Mouse (Mus musculus) midbrain, embryonic 13.5 days (tissue): ENCODE measurements around the gene Hist1h4h. TPM values are rescaled to one million over a fixed set of nuclear protein-coding genes. Genes with fewer than 3 reads are reported as not detected.

Experiments
- ATAC-seq: fragments of 200-750 bp; cut with Nextera tagmentation; 2 replicates; pipeline ENCODE4 v1.8.0; 2017; ENCODE audit warnings: mild to moderate bottlenecking, moderate TSS enrichment, moderate library complexity
- H3K27ac ChIP-seq: fragments of 300-500 bp; sonication (generic); 2 replicates; pipeline ENCODE4 v1.5.1; 2015; ENCODE audit warnings: inconsistent platforms, mild to moderate bottlenecking, moderate library complexity
- H3K27me3 ChIP-seq: fragments of 300-500 bp; sonication (generic); 2 replicates; pipeline ENCODE4 v1.6.1; 2015; ENCODE audit warnings: mild to moderate bottlenecking, inconsistent platforms
- H3K36me3 ChIP-seq: fragments of 300-500 bp; sonication (generic); 2 replicates; pipeline ENCODE4 v1.6.1; 2015; ENCODE audit warnings: mild to moderate bottlenecking, inconsistent platforms
- H3K4me1 ChIP-seq: fragments of 300-500 bp; sonication (generic); replicated peaks from 2 replicates; pipeline ENCODE4 v1.6.1; 2015; ENCODE audit warnings: inconsistent platforms
- H3K4me2 ChIP-seq: fragments of 300-500 bp; sonication (generic); replicated peaks from 2 replicates; pipeline ENCODE4 v1.6.1; 2015; ENCODE audit warnings: moderate library complexity, mild to moderate bottlenecking, inconsistent platforms
- H3K4me3 ChIP-seq: fragments of 300-500 bp; sonication (generic); replicated peaks from 2 replicates; pipeline ENCODE4 v1.5.1; 2015; ENCODE audit warnings: mild to moderate bottlenecking, inconsistent platforms
- H3K9ac ChIP-seq: fragments of 300-500 bp; sonication (generic); replicated peaks from 2 replicates; pipeline ENCODE4 v1.6.1; 2015; ENCODE audit warnings: mild to moderate bottlenecking, inconsistent platforms
- H3K9me3 ChIP-seq: fragments of 300-500 bp; sonication (generic); 2 replicates; pipeline ENCODE4 v1.6.1; 2016; ENCODE audit warnings: mild to moderate bottlenecking, inconsistent platforms
- WGBS: fragments of 180-500 bp; shearing (Covaris S2); methylation state at CpG from one replicate; pipeline ENCODE4 v1.1.7; 2015; 5-methylcytosine and 5-hydroxymethylcytosine counted together
- microRNA-seq: library from miRNA; unstranded; fragments of <30 nt; microRNA quantifications from one replicate; pipeline ENCODE4, GENCODE M21; 2016
- polyA plus RNA-seq: library from polyadenylated mRNA; unstranded; fragments of >200 nt; fragmentation: Nextera tagmentation; extraction: Ambion mirVana; gene quantifications from 2 replicates; pipeline ENCODE4 v1.2.1, GENCODE M21; 2015

Gene Hist1h4h
- polyA plus RNA-seq, 1 experiment from 2014 or later, result 6.4 TPM

DNA sequence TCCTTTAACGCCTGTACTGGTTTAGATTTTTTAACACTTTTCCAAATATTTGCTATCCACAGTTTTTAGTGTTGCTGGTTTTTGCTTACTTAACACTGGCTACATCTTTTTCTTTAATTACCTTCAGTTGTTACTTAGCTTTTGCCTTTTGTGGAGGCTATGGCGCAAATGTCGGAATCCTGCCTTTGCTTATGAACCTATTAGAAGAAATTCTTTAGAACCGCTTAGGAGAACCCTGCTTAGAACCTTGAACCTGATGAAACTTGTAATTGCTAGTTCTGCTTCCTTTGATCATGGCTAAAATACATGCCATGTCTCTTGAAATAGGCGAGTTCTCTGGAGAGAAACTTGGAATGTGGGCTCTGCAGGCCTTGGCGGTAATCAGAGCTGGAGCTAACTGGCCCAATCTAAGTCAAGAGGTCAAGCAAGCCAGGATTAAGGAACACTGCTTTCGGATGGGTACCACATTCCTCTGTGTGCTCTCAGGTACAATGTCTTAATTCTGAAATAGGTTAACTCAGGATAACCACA lies 45.6 kb downstream of the Hist1h4h start:
- Histone ChIP-seq H3K9me3 (no peaks in the 10 kb centered on the region), H3K9ac (peak overlapping the region; percentile 74), H3K27me3 (no peaks in the 10 kb centered on the region), H3K4me2 (peak overlapping the region; percentile 75), H3K4me3 (peak overlapping the region; percentile 46), H3K36me3 (no peaks in the 10 kb centered on the region), H3K4me1 (peaks cover 41% of the 10 kb centered on the region), H3K27ac (peak overlapping the region; percentile 80)
- no peak for ATAC-seq
- 3% methylated on average over 7 of the region's 7 CpGs for WGBS

DNA sequence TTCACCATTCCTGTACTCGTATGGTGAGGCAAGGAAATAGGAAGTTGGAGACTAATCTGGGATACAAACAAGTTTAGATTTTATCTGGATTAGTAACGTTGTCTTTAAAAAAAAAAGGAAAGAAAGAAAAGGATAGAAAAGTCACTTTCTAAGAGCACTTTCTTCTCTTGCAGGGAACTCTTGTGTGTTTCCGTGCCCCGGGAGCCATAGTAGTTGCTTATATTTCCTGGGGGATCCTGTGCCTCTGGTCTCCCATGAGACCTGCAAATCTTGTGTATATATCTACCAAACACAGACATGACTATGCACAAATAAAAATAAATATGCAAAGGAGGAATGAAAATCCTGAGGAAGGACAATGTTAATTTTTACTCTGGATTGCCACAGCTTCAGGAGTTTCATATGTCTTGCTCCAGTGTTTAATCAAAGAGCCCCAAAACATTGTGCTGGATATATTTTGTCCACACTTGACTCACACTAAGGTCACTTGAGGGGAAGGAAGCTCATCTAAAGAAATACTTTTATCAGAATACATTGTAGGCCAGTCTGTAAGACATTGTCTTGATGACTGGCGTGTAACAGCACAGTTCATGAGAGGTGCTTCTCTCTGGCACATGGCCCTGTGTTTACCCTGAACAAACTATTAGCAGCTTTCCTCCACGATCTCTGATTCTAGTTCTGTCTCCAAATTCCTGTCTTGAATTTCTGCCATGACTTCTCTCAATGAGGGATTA lies 46.2 kb downstream of the Hist1h4h start:
- Histone ChIP-seq H3K36me3 (no peaks in the 10 kb centered on the region), H3K9me3 (no peaks in the 10 kb centered on the region), H3K4me1 (peaks cover 43% of the 10 kb centered on the region), H3K9ac (peak overlapping the region; percentile 74), H3K4me2 (peak overlapping the region; percentile 75), H3K4me3 (peak overlapping the region; percentile 46), H3K27me3 (no peaks in the 10 kb centered on the region), H3K27ac (peak overlapping the region; percentile 80; the same call in 1 of the 2 replicates)
- WGBS, result 50% methylated on average over 6 of the region's 6 CpGs
- no peak for ATAC-seq

DNA sequence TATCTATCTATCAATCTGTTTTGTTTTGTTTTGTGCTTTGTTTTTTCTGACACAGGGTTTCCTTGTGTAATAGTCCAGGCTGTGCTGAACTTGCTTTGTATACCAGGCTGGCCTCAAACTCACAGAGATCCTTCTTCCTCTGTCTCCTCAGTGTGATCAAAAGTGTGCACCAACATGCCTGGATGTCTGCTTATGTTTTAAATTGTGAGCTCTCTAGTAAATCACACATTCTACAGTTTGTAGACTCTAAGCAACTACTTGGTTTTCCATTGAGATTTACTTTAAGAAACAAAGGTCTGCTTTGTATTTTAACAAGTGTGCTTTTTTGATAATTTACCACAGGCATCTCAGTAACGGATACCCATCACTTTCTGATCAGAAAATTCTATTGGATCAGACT lies 47.0 kb downstream of the Hist1h4h start:
- no peak for ATAC-seq
- H3K27me3 ChIP-seq, result no peaks in the 10 kb centered on the region

More for the DNA sequence above, 47.0 kb downstream of the Hist1h4h start:
- Histone ChIP-seq H3K4me3 (no peak overlapping the region), H3K9me3 (no peaks in the 10 kb centered on the region), H3K27ac (no peak overlapping the region), H3K9ac (no peak overlapping the region), H3K4me1 (peaks cover 43% of the 10 kb centered on the region), H3K4me2 (no peak overlapping the region), H3K36me3 (no peaks in the 10 kb centered on the region)
- WGBS, result 96% methylated on average over 1 of the region's 1 CpGs

Small RNAs within 50 kb of the gene (microRNA-seq; reads per million reads assigned to microRNA genes)
- gene Gm44297 (not detected), gene Gm44359 (not detected), gene Gm44394 (not detected), gene n-TStga1 (not detected)

Other genes with a start within 250 kb of the Hist1h4h start
- gene Zfp322a, start 161.8 kb upstream of the Hist1h4h start, polyA plus RNA-seq, result 56.3 and 58.9 TPM in 2 replicates
- gene Abt1, start 107.2 kb upstream of the Hist1h4h start, polyA plus RNA-seq, result 10.8 TPM in 2 replicates
- gene Btn1a1, start 65.1 kb upstream of the Hist1h4h start, polyA plus RNA-seq, result 0.04 and 0.13 TPM in 2 replicates
- gene Btn2a2, start 42.2 kb upstream of the Hist1h4h start, polyA plus RNA-seq, result 0.13 TPM in 2 replicates
- 1.3 and 3.0 TPM in 2 replicates for gene Hist1h2af, start 2.9 kb downstream of the Hist1h4h start, polyA plus RNA-seq
- gene Hist1h3g, start 4.4 kb downstream of the Hist1h4h start, polyA plus RNA-seq, result 3.1 and 5.3 TPM in 2 replicates
- gene Hist1h2bh, start 12.3 kb downstream of the Hist1h4h start, polyA plus RNA-seq, result 0.31 and 0.35 TPM in 2 replicates
- gene Hist1h3f, start 13.0 kb downstream of the Hist1h4h start, polyA plus RNA-seq, result 0.75 and 0.84 TPM in 2 replicates
- gene Hist1h4f, start 20.6 kb downstream of the Hist1h4h start, polyA plus RNA-seq, result not detected in 2 replicates
- 0.23 and 0.24 TPM in 2 replicates for gene Hist1h1d, start 22.2 kb downstream of the Hist1h4h start, polyA plus RNA-seq
- 3.1 and 4.7 TPM in 2 replicates for gene Hist1h3e, start 31.3 kb downstream of the Hist1h4h start, polyA plus RNA-seq
- gene Hist1h2ae, start 40.2 kb downstream of the Hist1h4h start, polyA plus RNA-seq, result 51.6 and 53.6 TPM in 2 replicates
- 4.1 and 7.5 TPM in 2 replicates for gene Hist1h2bg, start 40.3 kb downstream of the Hist1h4h start, polyA plus RNA-seq
- 3.3 and 4.5 TPM in 2 replicates for gene Hist1h2bf, start 43.1 kb downstream of the Hist1h4h start, polyA plus RNA-seq
- gene Hist1h2ad, start 43.3 kb downstream of the Hist1h4h start, polyA plus RNA-seq, result 0.93 and 1.7 TPM in 2 replicates
- gene Hist1h3d, start 44.7 kb downstream of the Hist1h4h start, polyA plus RNA-seq, result 2.1 and 3.1 TPM in 2 replicates
- 74.3 and 84.0 TPM in 2 replicates for gene Hist1h4d, start 50.5 kb downstream of the Hist1h4h start, polyA plus RNA-seq
- gene Hist1h2be, start 90.1 kb downstream of the Hist1h4h start, polyA plus RNA-seq, result 1.4 and 2.0 TPM in 2 replicates
- gene Hist1h1e, start 91.5 kb downstream of the Hist1h4h start, polyA plus RNA-seq, result 12.6 and 15.0 TPM in 2 replicates
- gene Hist1h2ac, start 152.9 kb downstream of the Hist1h4h start, polyA plus RNA-seq, result 0.69 and 1.1 TPM in 2 replicates
- gene Hist1h2bc, start 153.1 kb downstream of the Hist1h4h start, polyA plus RNA-seq, result 22.2 and 24.4 TPM in 2 replicates
- not detected in 2 replicates for gene Hist1h1t, start 164.8 kb downstream of the Hist1h4h start, polyA plus RNA-seq
- gene Hist1h4c, start 167.4 kb downstream of the Hist1h4h start, polyA plus RNA-seq, result 5.1 and 5.8 TPM in 2 replicates
- 2.0 and 2.7 TPM in 2 replicates for gene Hfe, start 179.8 kb downstream of the Hist1h4h start, polyA plus RNA-seq
- 9.8 and 11.1 TPM in 2 replicates for gene Hist1h1c, start 207.8 kb downstream of the Hist1h4h start, polyA plus RNA-seq
- gene Hist1h3c, start 214.6 kb downstream of the Hist1h4h start, polyA plus RNA-seq, result 3.2 and 4.4 TPM in 2 replicates
- gene Hist1h2bb, start 215.7 kb downstream of the Hist1h4h start, polyA plus RNA-seq, result 2.8 and 3.2 TPM in 2 replicates
- 28.4 and 31.0 TPM in 2 replicates for gene Hist1h2ab, start 220.1 kb downstream of the Hist1h4h start, polyA plus RNA-seq
- gene Hist1h3b, start 221.2 kb downstream of the Hist1h4h start, polyA plus RNA-seq, result 6.3 and 8.7 TPM in 2 replicates
- gene Hist1h4b, start 226.0 kb downstream of the Hist1h4h start, polyA plus RNA-seq, result 4.6 and 5.2 TPM in 2 replicates
- gene Hist1h4a, start 230.2 kb downstream of the Hist1h4h start, polyA plus RNA-seq, result 0.44 and 0.57 TPM in 2 replicates
- 1.4 and 3.3 TPM in 2 replicates for gene Hist1h3a, start 231.3 kb downstream of the Hist1h4h start, polyA plus RNA-seq
- gene Hist1h1a, start 232.6 kb downstream of the Hist1h4h start, polyA plus RNA-seq, result 1.6 and 2.2 TPM in 2 replicates
- gene Trim38, start 238.9 kb downstream of the Hist1h4h start, polyA plus RNA-seq, result 0.15 TPM in 1 of 2 replicates, not detected in the other